Mouse (Mus musculus): Measurements from ENCODE around the gene Cln3. TPM values are rescaled to one million over a fixed set of nuclear protein-coding genes. Genes with fewer than 3 reads are reported as not detected.

The Cln3 gene
- total and polyA plus RNA-seq, 2 experiments from 2014 or later = 23.8 to 29.0 TPM

- H3K36me3 ChIP-seq (ENCODE audit: insufficient read depth) = no peaks in the 10 kb centered on the region
- 42% methylated on average over 6 of the region's 6 CpGs for WGBS
- H3K9me3 ChIP-seq (ENCODE audit: low read length) = no peaks in the 10 kb centered on the region
- H3K4me3 ChIP-seq (ENCODE audit: low read depth, low read length) = no peak overlapping the region
- H3K27me3 ChIP-seq (ENCODE audit: insufficient read depth, low read length) = no peaks in the 10 kb centered on the region
- H3K4me2 ChIP-seq (ENCODE audit: low read depth) = no peak overlapping the region
- H3K9ac ChIP-seq = no peak overlapping the region
- H3K4me1 ChIP-seq (ENCODE audit: insufficient read depth) = no peaks in the 10 kb centered on the region
- H3K27ac ChIP-seq (ENCODE audit: low read depth, low read length) = no peak overlapping the region; the same call in 1 of the 2 replicates
- no peak for TF ChIP-seq CTCF (IDR thresholded peaks at IDR 0.05; ENCODE audit: low read depth)
- peak; percentile 50 for ATAC-seq
- DNase-seq = peak; percentile 24
These were observed 39.8 kb upstream of the Cln3 start for GRCm38 (mm10) chr7:126625369-126625768.

GRCm38 (mm10) chr7:126624774-126625173 lies 39.2 kb upstream of the Cln3 start:
- no peak overlapping the region for H3K9ac ChIP-seq
- no peak for DNase-seq
- no peak overlapping the region for H3K4me2 ChIP-seq (ENCODE audit: low read depth)
- no peaks in the 10 kb centered on the region for H3K36me3 ChIP-seq (ENCODE audit: insufficient read depth)
- H3K27ac ChIP-seq (ENCODE audit: low read depth, low read length) = no peak overlapping the region
- H3K9me3 ChIP-seq (ENCODE audit: low read length) = no peaks in the 10 kb centered on the region
- no peak for ATAC-seq
- H3K4me1 ChIP-seq (ENCODE audit: insufficient read depth) = no peaks in the 10 kb centered on the region
- no peak for TF ChIP-seq CTCF (IDR thresholded peaks at IDR 0.05; ENCODE audit: low read depth)
- H3K27me3 ChIP-seq (ENCODE audit: insufficient read depth, low read length) = no peaks in the 10 kb centered on the region
- 71% methylated on average over 16 of the region's 16 CpGs for WGBS
- H3K4me3 ChIP-seq (ENCODE audit: low read depth, low read length) = no peak overlapping the region

- no peak for ATAC-seq
- Histone ChIP-seq H3K27me3 (ENCODE audit: insufficient read depth, low read length) (no peaks in the 10 kb centered on the region), H3K27ac (ENCODE audit: low read depth, low read length) (no peak overlapping the region), H3K36me3 (ENCODE audit: insufficient read depth) (no peaks in the 10 kb centered on the region), H3K9me3 (ENCODE audit: low read length) (no peaks in the 10 kb centered on the region), H3K4me3 (ENCODE audit: low read depth, low read length) (no peak overlapping the region), H3K4me2 (ENCODE audit: low read depth) (no peak overlapping the region), H3K9ac (no peak overlapping the region), H3K4me1 (ENCODE audit: insufficient read depth) (no peaks in the 10 kb centered on the region)
- no peak for DNase-seq
- no peak for TF ChIP-seq CTCF (IDR thresholded peaks at IDR 0.05; ENCODE audit: low read depth)
- 92% methylated on average over 1 of the region's 1 CpGs for WGBS
These were observed 37.8 kb upstream of the Cln3 start for GRCm38 (mm10) chr7:126623381-126623780.

- ATAC-seq = no peak
- no peaks in the 10 kb centered on the region for H3K9me3 ChIP-seq (ENCODE audit: low read length)
- no peak overlapping the region for H3K9ac ChIP-seq
- no peak overlapping the region for H3K4me3 ChIP-seq (ENCODE audit: low read depth, low read length)
- TF ChIP-seq CTCF (IDR thresholded peaks at IDR 0.05; ENCODE audit: low read depth) = no peak
- H3K4me1 ChIP-seq (ENCODE audit: insufficient read depth) = no peaks in the 10 kb centered on the region
- H3K27ac ChIP-seq (ENCODE audit: low read depth, low read length) = no peak overlapping the region
- no peak overlapping the region for H3K4me2 ChIP-seq (ENCODE audit: low read depth)
- WGBS = 85% methylated on average over 9 of the region's 9 CpGs
- H3K27me3 ChIP-seq (ENCODE audit: insufficient read depth, low read length) = no peaks in the 10 kb centered on the region
- no peak for DNase-seq
- H3K36me3 ChIP-seq (ENCODE audit: insufficient read depth) = no peaks in the 10 kb centered on the region
These were observed 36.1 kb upstream of the Cln3 start for GRCm38 (mm10) chr7:126621452-126622359.

GRCm38 (mm10) chr7:126619559-126620275 lies 34.1 kb upstream of the Cln3 start:
- no peak for TF ChIP-seq CTCF (IDR thresholded peaks at IDR 0.05; ENCODE audit: low read depth)

GRCm38 (mm10) chr7:126616707-126617106 lies 31.1 kb upstream of the Cln3 start:
- H3K4me1 ChIP-seq (ENCODE audit: insufficient read depth) = no peaks in the 10 kb centered on the region
- no peak overlapping the region for H3K4me3 ChIP-seq (ENCODE audit: low read depth, low read length)
- no peak overlapping the region for H3K4me2 ChIP-seq (ENCODE audit: low read depth)
- no peaks in the 10 kb centered on the region for H3K27me3 ChIP-seq (ENCODE audit: insufficient read depth, low read length)
- 75% methylated on average over 3 of the region's 3 CpGs for WGBS
- no peak overlapping the region for H3K27ac ChIP-seq (ENCODE audit: low read depth, low read length)
- H3K9me3 ChIP-seq (ENCODE audit: low read length) = no peaks in the 10 kb centered on the region
- TF ChIP-seq CTCF (IDR thresholded peaks at IDR 0.05; ENCODE audit: low read depth) = no peak
- no peak overlapping the region for H3K9ac ChIP-seq
- no peak for DNase-seq
- no peaks in the 10 kb centered on the region for H3K36me3 ChIP-seq (ENCODE audit: insufficient read depth)
- no peak for ATAC-seq

More at GRCm38 (mm10) chr7:126619559-126620275, 34.1 kb upstream of the Cln3 start:
- Histone ChIP-seq H3K4me1 (ENCODE audit: insufficient read depth) (no peaks in the 10 kb centered on the region), H3K27me3 (ENCODE audit: insufficient read depth, low read length) (no peaks in the 10 kb centered on the region), H3K9me3 (ENCODE audit: low read length) (no peaks in the 10 kb centered on the region), H3K36me3 (ENCODE audit: insufficient read depth) (no peaks in the 10 kb centered on the region), H3K4me3 (ENCODE audit: low read depth, low read length) (no peak overlapping the region), H3K4me2 (ENCODE audit: low read depth) (no peak overlapping the region), H3K9ac (no peak overlapping the region), H3K27ac (ENCODE audit: low read depth, low read length) (no peak overlapping the region)
- 82% methylated on average over 10 of the region's 10 CpGs for WGBS
- ATAC-seq (no peak), DNase-seq (no peak)

GRCm38 (mm10) chr7:126612736-126613135 lies 27.1 kb upstream of the Cln3 start:
- ATAC-seq = no peak
- no peak overlapping the region for H3K27ac ChIP-seq (ENCODE audit: low read depth, low read length)
- no peak for TF ChIP-seq CTCF (IDR thresholded peaks at IDR 0.05; ENCODE audit: low read depth)
- H3K4me1 ChIP-seq (ENCODE audit: insufficient read depth) = no peaks in the 10 kb centered on the region
- no peak overlapping the region for H3K4me2 ChIP-seq (ENCODE audit: low read depth)
- no peaks in the 10 kb centered on the region for H3K27me3 ChIP-seq (ENCODE audit: insufficient read depth, low read length)
- no peak overlapping the region for H3K4me3 ChIP-seq (ENCODE audit: low read depth, low read length)
- 79% methylated on average over 3 of the region's 3 CpGs for WGBS
- no peaks in the 10 kb centered on the region for H3K36me3 ChIP-seq (ENCODE audit: insufficient read depth)
- no peak overlapping the region for H3K9ac ChIP-seq
- no peaks in the 10 kb centered on the region for H3K9me3 ChIP-seq (ENCODE audit: low read length)
- no peak for DNase-seq
